Mouse (Mus musculus) embryonic facial prominence, embryonic 15.5 days (tissue): ENCODE data around the gene Arid3c. TPM values are rescaled to one million over a fixed set of nuclear protein-coding genes. Genes with fewer than 3 reads are reported as not detected.

ENCODE experiments used
- polyA plus RNA-seq: library from polyadenylated mRNA; unstranded; fragments of >200 nt; fragmentation: Nextera tagmentation; extraction: Ambion mirVana; gene quantifications from 2 replicates; pipeline ENCODE4 v1.2.1, GENCODE M21; 2015

Arid3c gene
- polyA plus RNA-seq, 1 experiment from 2014 or later, result 0.16 TPM

Other genes with a start within 250 kb of the Arid3c start
- gene AI464131, start 228.1 kb downstream of the Arid3c start, polyA plus RNA-seq, result 7.6 and 7.7 TPM in 2 replicates
- 15.1 and 31.4 TPM in 2 replicates for gene 1110017D15Rik, start 213.8 kb downstream of the Arid3c start, polyA plus RNA-seq
- 3.2 and 3.6 TPM in 2 replicates for gene Fam219a, start 161.6 kb downstream of the Arid3c start, polyA plus RNA-seq
- 3.3 and 4.6 TPM in 2 replicates for gene Dnaic1, start 161.4 kb downstream of the Arid3c start, polyA plus RNA-seq
- 23.8 and 27.3 TPM in 2 replicates for gene Enho, start 90.8 kb downstream of the Arid3c start, polyA plus RNA-seq
- 16.2 and 19.0 TPM in 2 replicates for gene Cntfr, start 34.1 kb downstream of the Arid3c start, polyA plus RNA-seq
- gene Il11ra1, start 31.2 kb downstream of the Arid3c start, polyA plus RNA-seq, result 407 and 429 TPM in 2 replicates
- 70.0 and 79.8 TPM in 2 replicates for gene Rpp25l, start 17.6 kb downstream of the Arid3c start, polyA plus RNA-seq
- 139 and 146 TPM in 2 replicates for gene Dctn3, start 8.0 kb downstream of the Arid3c start, polyA plus RNA-seq
- 41.4 and 45.5 TPM in 2 replicates for gene Galt, start 24.1 kb upstream of the Arid3c start, polyA plus RNA-seq
- gene Sigmar1, start 25.0 kb upstream of the Arid3c start, polyA plus RNA-seq, result 75.9 and 79.7 TPM in 2 replicates
- 36.5 and 43.8 TPM in 2 replicates for gene Ccl27a, start 43.1 kb upstream of the Arid3c start, polyA plus RNA-seq
- 39.2 and 41.8 TPM in 2 replicates for gene Gm21541, start 172.5 kb upstream of the Arid3c start, polyA plus RNA-seq
- gene Gm20878, start 210.4 kb upstream of the Arid3c start, polyA plus RNA-seq, result 2.6 and 3.7 TPM in 2 replicates
- gene Fam205a4, start 234.9 kb upstream of the Arid3c start, polyA plus RNA-seq, result 0.28 and 0.34 TPM in 2 replicates